Mouse (Mus musculus): Measurements from ENCODE around the gene Tuft1.
"Not testable (repeated sequence)": the region's sequence is repeated elsewhere in the genome, so short reads cannot be mapped to it uniquely, and the experiment has no call there.

The Tuft1 gene

GRCm38 (mm10) chr3:94659142-94659748 lies 573 bp upstream of the Tuft1 start:
- peak; percentile 42 for DNase-seq (ENCODE audit: low spot score)

GRCm38 (mm10) chr3:94657852-94658739 lies 576 bp downstream of the Tuft1 start:
- peak; percentile 30 for DNase-seq (ENCODE audit: low spot score)

- not testable (repeated sequence) for DNase-seq (ENCODE audit: low spot score)
These were observed 4.7 kb downstream of the Tuft1 start for GRCm38 (mm10) chr3:94653967-94654366.

GRCm38 (mm10) chr3:94650409-94650808 lies 8.3 kb downstream of the Tuft1 start:
- DNase-seq (ENCODE audit: low spot score), result no peak

- DNase-seq (ENCODE audit: low spot score), result peak; percentile 64
These were observed 9.7 kb downstream of the Tuft1 start for GRCm38 (mm10) chr3:94648755-94649590.

GRCm38 (mm10) chr3:94642495-94643162 lies 16.0 kb downstream of the Tuft1 start, which contains the start of gene Gm10972:
Gene Gm10972 (plus strand): TSS chr3:94643112.
- not testable (repeated sequence) for DNase-seq (ENCODE audit: low spot score)

GRCm38 (mm10) chr3:94629876-94630275 lies 28.8 kb downstream of the Tuft1 start:
- DNase-seq (ENCODE audit: low spot score), result no peak

GRCm38 (mm10) chr3:94628712-94629111 lies 30.0 kb downstream of the Tuft1 start:
- DNase-seq (ENCODE audit: low spot score), result no peak

GRCm38 (mm10) chr3:94624281-94624680 lies 34.4 kb downstream of the Tuft1 start:
- DNase-seq (ENCODE audit: low spot score), result no peak

- DNase-seq (ENCODE audit: low spot score), result no peak
These were observed 36.1 kb downstream of the Tuft1 start for GRCm38 (mm10) chr3:94622550-94622949.

GRCm38 (mm10) chr3:94621740-94622507 lies 36.7 kb downstream of the Tuft1 start:
- no peak for DNase-seq (ENCODE audit: low spot score)

GRCm38 (mm10) chr3:94616717-94617116 lies 42.0 kb downstream of the Tuft1 start:
- peak; percentile 19 for DNase-seq (ENCODE audit: low spot score)

GRCm38 (mm10) chr3:94613258-94613878 lies 45.3 kb downstream of the Tuft1 start:
- no peak for DNase-seq (ENCODE audit: low spot score)

- DNase-seq (ENCODE audit: low spot score), result no peak
These were observed 46.4 kb downstream of the Tuft1 start for GRCm38 (mm10) chr3:94612274-94612673.

- peak; percentile 40 for DNase-seq (ENCODE audit: low spot score)
These were observed 46.8 kb downstream of the Tuft1 start for GRCm38 (mm10) chr3:94611834-94612233.

GRCm38 (mm10) chr3:94611343-94611742 lies 47.3 kb downstream of the Tuft1 start:
- DNase-seq (ENCODE audit: low spot score), result peak; percentile 38

GRCm38 (mm10) chr3:94610581-94610980 lies 48.1 kb downstream of the Tuft1 start:
- peak; percentile 64 for DNase-seq (ENCODE audit: low spot score)

GRCm38 (mm10) chr3:94609621-94610020 lies 49.1 kb downstream of the Tuft1 start:
- DNase-seq (ENCODE audit: low spot score), result no peak

- peak; percentile 64 for DNase-seq (ENCODE audit: low spot score)
These were observed 56.7 kb downstream of the Tuft1 start for GRCm38 (mm10) chr3:94601959-94602358.

- no peak for DNase-seq (ENCODE audit: low spot score)
These were observed 61.4 kb downstream of the Tuft1 start for GRCm38 (mm10) chr3:94597224-94597779.
